In genomic region chr15:10933930-10934329, GRCm38 (mm10) we compare ENCODE assay signal across 20 mouse cellular contexts. TPM values are rescaled to one million over a fixed set of nuclear protein-coding genes. Genes with fewer than 3 reads are reported as not detected.
"Had no signal": no experiment of that assay in that cellular context is flagged by ENCODE, and none has a peak within 500 bp of the region (broad histone marks: within the 10 kb centered on the region; RNA-seq: fewer than 3 reads in every experiment).

No protein-coding gene starts in this region.

- DNase-seq: gastrocnemius, adult 2 months; gastrocnemius, postnatal 14 days; gastrocnemius, postnatal 36 days; heart, adult 18-20 months; heart, postnatal 14 days; heart, postnatal 36 days; kidney, adult 18-20 months; kidney, adult 8-10 months; kidney, postnatal 10 days; kidney, postnatal 25 days; kidney, postnatal 4 days; liver; liver, embryonic 13.5 days had no signal

- ATAC-seq: hindbrain, embryonic 16.5 days; inflammation-experienced regulatory T-cells, adult 6 months; intestine, embryonic 15.5 days; intestine, postnatal 0 days had no signal

RNA-seq across cellular contexts. Expression of gene C1qtnf3, which starts 18.2 kb away (rescaled TPM):
- total RNA-seq: heart, adult 18-20 months; layer of hippocampus, adult 2 months; layer of hippocampus, postnatal 25 days; left cerebral cortex, postnatal 36 days had no signal
